Mouse (Mus musculus) stomach, embryonic 14.5 days (tissue): ENCODE results near the gene Thsd7a. TPM values are rescaled to one million over a fixed set of nuclear protein-coding genes. Genes with fewer than 3 reads are reported as not detected.

Experiments
- ATAC-seq: fragments of 200-750 bp; cut with Nextera tagmentation; 2 replicates; pipeline ENCODE4 v1.8.0; 2017; ENCODE audit warnings: low read depth, moderate TSS enrichment; ENCODE audit not compliant: insufficient number of reproducible peaks, insufficient read depth, low FRiP score
- H3K27ac ChIP-seq: fragments of 300-500 bp; sonication (generic); 2 replicates; pipeline ENCODE4 v1.5.1; 2014; ENCODE audit warnings: mild to moderate bottlenecking, low read length, moderate library complexity, mixed read lengths
- H3K27me3 ChIP-seq: fragments of 300-500 bp; sonication (generic); 2 replicates; pipeline ENCODE4 v1.6.1; 2014; ENCODE audit warnings: low read length, control low read depth, mixed read lengths; ENCODE audit not compliant: control insufficient read depth, insufficient read depth
- H3K36me3 ChIP-seq: fragments of 300-500 bp; sonication (generic); 2 replicates; pipeline ENCODE4 v1.6.1; 2014; ENCODE audit warnings: mild to moderate bottlenecking, control low read depth, low read length, moderate library complexity, mixed read lengths; ENCODE audit not compliant: control insufficient read depth, insufficient read depth
- H3K4me1 ChIP-seq: fragments of 300-500 bp; sonication (generic); 2 replicates; pipeline ENCODE4 v1.6.1; 2014; ENCODE audit warnings: low read length, control low read depth, mixed read lengths; ENCODE audit not compliant: control insufficient read depth, insufficient read depth
- H3K4me2 ChIP-seq: fragments of 300-500 bp; sonication (generic); replicated peaks from 2 replicates; pipeline ENCODE4 v1.6.1; 2014; ENCODE audit warnings: low read depth, low read length, control low read depth
- H3K4me3 ChIP-seq: fragments of 300-500 bp; sonication (generic); 2 replicates; pipeline ENCODE4 v1.5.1; 2014; ENCODE audit warnings: low read depth, low read length, control low read depth
- H3K9ac ChIP-seq: fragments of 300-500 bp; sonication (generic); replicated peaks from 2 replicates; pipeline ENCODE4 v1.6.1; 2014; ENCODE audit warnings: low read depth, mild to moderate bottlenecking, control low read depth, low read length, moderate library complexity, mixed read lengths
- H3K9me3 ChIP-seq: fragments of 300-500 bp; sonication (generic); 2 replicates; pipeline ENCODE4 v1.6.1; 2016; ENCODE audit warnings: low read depth, low read length, control low read depth; ENCODE audit not compliant: control insufficient read depth
- WGBS: fragments of 180-500 bp; shearing (Covaris S2); extraction: QIAGEN DNeasy Blood & Tissue Kit; methylation state at CpG from one replicate; pipeline ENCODE4 v1.1.7; 2014; 5-methylcytosine and 5-hydroxymethylcytosine counted together
- polyA plus RNA-seq: library from polyadenylated mRNA; unstranded; fragments of >200 nt; fragmentation: Nextera tagmentation; extraction: Ambion mirVana; gene quantifications from 2 replicates; pipeline ENCODE4 v1.2.1, GENCODE M21; 2014

Gene Thsd7a
- polyA plus RNA-seq, 1 experiment from 2014 or later, result 4.1 TPM

DNA sequence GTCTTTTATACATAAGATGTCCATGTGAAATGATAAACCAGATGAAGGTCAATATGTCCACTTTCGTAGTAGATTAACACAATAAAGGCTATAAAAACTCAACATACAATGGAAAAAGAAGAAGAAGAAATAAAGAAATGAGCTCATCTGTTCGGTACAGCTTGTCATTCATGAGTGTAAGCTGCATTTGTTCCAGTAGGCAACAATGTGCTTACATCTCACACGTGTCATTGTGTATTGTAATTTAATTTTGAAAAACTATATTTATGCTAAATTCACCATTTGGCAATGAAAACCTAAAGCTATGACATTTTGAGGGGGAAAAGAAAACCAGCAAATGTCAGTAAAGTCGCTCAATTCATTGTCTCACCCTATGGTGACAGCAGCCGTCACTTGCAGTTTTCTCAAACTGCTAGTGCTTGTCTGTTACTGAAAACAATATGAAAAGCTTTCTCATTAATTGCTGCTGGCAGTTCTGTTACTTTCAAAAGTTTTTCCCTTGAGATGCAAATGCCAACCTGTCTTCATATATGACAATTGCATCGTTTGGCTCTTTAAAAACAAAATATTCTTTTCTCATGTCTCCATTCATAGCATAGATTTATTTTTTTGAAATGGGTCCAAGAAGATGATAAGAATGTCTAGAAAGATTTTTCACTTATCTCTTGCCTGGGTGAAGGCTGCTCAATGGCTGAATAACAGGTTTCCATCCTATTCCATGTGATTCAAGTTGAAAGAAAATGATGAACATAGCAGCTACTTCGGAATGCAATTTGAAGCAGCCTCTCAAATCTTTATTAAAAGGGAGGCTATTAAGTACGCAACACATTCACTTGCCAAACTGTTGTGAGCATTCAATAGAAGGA lies 10.4 kb upstream of the Thsd7a start:
- H3K4me2 ChIP-seq, result no peak overlapping the region
- no peaks in the 10 kb centered on the region for H3K27me3 ChIP-seq
- no peaks in the 10 kb centered on the region for H3K4me1 ChIP-seq
- no peak overlapping the region for H3K9ac ChIP-seq
- no peak overlapping the region for H3K27ac ChIP-seq
- H3K9me3 ChIP-seq, result no peaks in the 10 kb centered on the region
- 88% methylated on average over 8 of the region's 8 CpGs for WGBS
- no peak overlapping the region for H3K4me3 ChIP-seq
- no peak for ATAC-seq
- no peaks in the 10 kb centered on the region for H3K36me3 ChIP-seq

DNA sequence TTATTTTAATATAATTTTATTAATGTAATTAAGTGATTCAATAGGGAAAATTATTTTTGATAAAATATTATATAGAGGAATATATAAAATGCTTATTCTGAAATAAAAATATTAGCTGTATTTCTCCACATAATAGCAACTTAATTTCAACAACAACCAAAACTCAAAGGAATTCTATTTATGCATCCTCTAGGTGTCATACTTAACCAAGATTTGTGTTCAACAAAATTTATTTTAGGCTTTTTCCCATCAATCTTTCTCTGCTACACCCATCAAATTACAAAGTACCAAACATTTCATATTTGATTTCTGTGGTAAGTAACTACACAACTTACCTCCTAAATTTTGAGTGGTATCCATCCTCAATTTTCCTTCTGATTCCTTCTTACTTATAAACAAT lies 3.1 kb upstream of the Thsd7a start:
- ATAC-seq, result no peak
- Histone ChIP-seq H3K27me3 (no peaks in the 10 kb centered on the region), H3K36me3 (no peaks in the 10 kb centered on the region), H3K4me2 (no peak overlapping the region), H3K27ac (no peak overlapping the region), H3K4me3 (no peak overlapping the region), H3K9ac (no peak overlapping the region), H3K9me3 (no peaks in the 10 kb centered on the region), H3K4me1 (no peaks in the 10 kb centered on the region)

DNA sequence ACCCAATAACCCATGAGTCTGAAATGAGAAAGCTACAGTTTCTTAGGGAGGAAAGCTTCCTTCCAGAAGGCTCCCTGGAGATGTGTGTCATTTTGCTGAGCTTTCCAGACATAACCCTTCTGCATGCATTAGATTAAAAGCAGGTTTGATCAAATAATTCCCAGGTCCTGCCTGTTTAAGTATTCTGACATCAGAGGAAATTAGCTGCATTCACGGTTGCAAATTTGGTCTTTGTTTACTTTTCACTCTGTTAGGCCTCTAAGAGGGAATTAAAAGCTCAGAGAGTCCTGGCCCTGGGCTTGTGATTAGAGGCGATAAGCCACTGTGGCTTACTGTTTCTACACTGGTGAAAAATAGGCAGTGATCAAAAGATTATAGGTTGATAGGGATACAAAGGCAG lies 1.2 kb upstream of the Thsd7a start:
- H3K4me3 ChIP-seq, result no peak overlapping the region
- no peak overlapping the region for H3K4me2 ChIP-seq
- no peak overlapping the region for H3K27ac ChIP-seq
- H3K4me1 ChIP-seq, result no peaks in the 10 kb centered on the region
- no peaks in the 10 kb centered on the region for H3K9me3 ChIP-seq
- H3K36me3 ChIP-seq, result no peaks in the 10 kb centered on the region
- H3K27me3 ChIP-seq, result no peaks in the 10 kb centered on the region
- ATAC-seq, result no peak
- WGBS, result 32% methylated on average over 2 of the region's 2 CpGs
- H3K9ac ChIP-seq, result no peak overlapping the region

DNA sequence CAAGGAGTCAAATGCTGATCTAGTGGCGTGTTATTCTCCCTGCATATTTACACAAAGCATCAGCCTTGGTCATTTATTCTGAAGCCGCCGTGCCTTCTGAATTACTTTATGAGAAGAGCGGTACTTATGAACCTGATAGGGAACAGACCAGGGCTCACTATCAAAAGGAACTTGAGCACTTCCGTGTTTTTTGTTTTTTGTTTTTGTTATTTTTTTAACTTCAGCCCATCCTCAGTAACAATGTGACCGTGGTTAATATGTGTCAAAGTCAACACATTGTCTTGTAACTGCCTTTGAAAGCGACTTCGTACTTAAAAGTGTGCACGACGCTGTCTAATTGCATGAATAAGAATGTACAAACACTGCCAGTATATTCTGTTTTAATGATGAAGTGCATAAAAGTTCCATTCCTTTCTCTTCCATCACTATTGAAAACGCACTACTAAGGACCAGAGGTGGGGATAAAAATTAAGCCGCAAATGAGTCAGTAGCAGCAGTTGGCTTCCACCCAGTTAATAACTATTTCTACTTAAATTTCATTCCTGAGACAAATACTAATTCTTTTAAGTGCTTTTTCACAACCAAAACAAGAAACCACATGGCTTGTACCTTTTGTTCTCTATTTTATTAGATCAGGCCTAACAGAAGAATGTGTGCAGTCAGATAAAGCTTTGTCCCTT lies 461 bp upstream of the Thsd7a start:
- Histone ChIP-seq H3K9me3 (no peaks in the 10 kb centered on the region), H3K36me3 (no peaks in the 10 kb centered on the region), H3K27me3 (no peaks in the 10 kb centered on the region), H3K4me1 (no peaks in the 10 kb centered on the region), H3K27ac (no peak overlapping the region), H3K9ac (0 out of 2 replicates have a peak overlapping the region, but pooled peaks have one; percentile 39), H3K4me3 (peak overlapping the region; percentile 47), H3K4me2 (peak overlapping the region; percentile 83)
- no peak for ATAC-seq
- WGBS, result 18% methylated on average over 12 of the region's 12 CpGs

DNA sequence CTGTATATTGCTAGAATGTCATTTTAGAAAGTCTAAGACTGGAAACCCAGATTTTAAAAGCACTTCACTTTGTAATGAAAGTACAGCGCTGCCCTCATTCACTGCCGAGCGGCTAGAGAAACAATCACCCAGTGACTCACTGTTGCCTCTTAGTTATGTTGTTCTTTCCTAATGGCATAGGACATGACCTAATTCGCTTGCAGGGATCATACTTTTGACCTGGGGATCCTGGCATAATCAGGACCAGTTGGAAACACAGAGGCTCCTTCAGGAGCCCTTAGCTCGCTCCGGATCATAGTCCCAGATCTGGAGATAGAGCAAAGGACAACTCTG lies 790 bp downstream of the Thsd7a start:
- H3K9me3 ChIP-seq, result no peaks in the 10 kb centered on the region
- peak overlapping the region; percentile 47 for H3K4me3 ChIP-seq
- H3K4me1 ChIP-seq, result no peaks in the 10 kb centered on the region
- ATAC-seq, result peak; percentile 23; the same call in 1 of the 2 replicates
- H3K27me3 ChIP-seq, result no peaks in the 10 kb centered on the region
- H3K27ac ChIP-seq, result peak overlapping the region; percentile 11; the same call in 1 of the 2 replicates
- 1% methylated on average over 6 of the region's 6 CpGs for WGBS
- H3K36me3 ChIP-seq, result no peaks in the 10 kb centered on the region
- H3K4me2 ChIP-seq, result peak overlapping the region; percentile 83
- peak overlapping the region; percentile 39 for H3K9ac ChIP-seq

DNA sequence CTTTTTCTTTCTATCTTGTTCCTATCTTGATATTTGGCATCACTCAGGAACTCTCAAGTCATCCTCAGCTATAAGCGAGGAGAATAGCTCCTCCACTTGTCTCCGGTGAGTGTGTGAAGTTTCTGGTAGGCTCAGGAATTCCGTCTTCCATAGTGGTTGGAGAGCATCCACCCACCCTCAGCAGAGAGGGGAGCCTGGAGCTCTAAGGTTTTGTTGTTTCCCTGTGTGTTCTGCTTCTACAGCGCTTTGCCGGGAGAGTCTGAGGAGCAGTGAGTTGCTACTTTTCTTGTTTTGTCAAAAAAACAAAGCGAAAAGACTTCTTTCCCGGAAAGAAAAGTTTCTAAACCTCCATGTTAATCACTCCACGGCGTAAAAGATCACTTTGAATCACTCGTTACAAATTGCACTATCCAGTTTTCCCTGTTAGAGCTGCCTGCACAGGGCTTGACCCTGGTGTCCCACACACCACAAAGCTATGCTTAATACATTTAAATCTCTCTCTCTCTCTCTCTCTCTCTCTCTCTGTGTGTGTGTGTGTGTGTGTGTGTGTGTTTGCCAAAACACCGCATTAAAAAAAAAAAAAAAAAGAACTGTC lies 1.3 kb downstream of the Thsd7a start:
- no peak overlapping the region for H3K27ac ChIP-seq
- peak overlapping the region; percentile 47 for H3K4me3 ChIP-seq
- no peak for ATAC-seq
- H3K9me3 ChIP-seq, result no peaks in the 10 kb centered on the region
- WGBS, result 11% methylated on average over 11 of the region's 11 CpGs
- no peak overlapping the region for H3K9ac ChIP-seq
- no peaks in the 10 kb centered on the region for H3K27me3 ChIP-seq
- peak overlapping the region; percentile 83 for H3K4me2 ChIP-seq
- H3K4me1 ChIP-seq, result no peaks in the 10 kb centered on the region
- H3K36me3 ChIP-seq, result no peaks in the 10 kb centered on the region

DNA sequence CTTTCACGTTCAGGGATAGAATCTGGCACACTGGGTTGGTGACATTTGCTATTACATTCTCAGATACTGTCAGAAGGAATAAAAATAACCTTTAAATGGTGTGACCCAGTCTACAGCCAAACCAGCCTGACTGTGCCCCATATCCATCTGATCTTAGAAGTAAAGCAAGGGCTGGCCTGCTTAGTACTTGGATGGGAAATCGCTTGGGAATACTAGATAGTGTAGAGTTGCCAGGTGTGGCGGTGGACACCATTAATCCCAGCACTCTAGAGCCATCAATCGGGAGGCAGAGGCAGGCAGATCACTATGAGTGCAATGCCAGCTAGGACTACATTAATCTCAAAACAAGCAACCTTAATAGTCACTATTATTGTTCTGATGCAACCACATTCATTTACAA lies 6.4 kb downstream of the Thsd7a start:
- no peaks in the 10 kb centered on the region for H3K27me3 ChIP-seq
- H3K4me2 ChIP-seq, result no peak overlapping the region
- H3K27ac ChIP-seq, result no peak overlapping the region
- no peaks in the 10 kb centered on the region for H3K4me1 ChIP-seq
- no peak overlapping the region for H3K9ac ChIP-seq
- H3K9me3 ChIP-seq, result no peaks in the 10 kb centered on the region
- H3K36me3 ChIP-seq, result no peaks in the 10 kb centered on the region
- 84% methylated on average over 4 of the region's 4 CpGs for WGBS
- no peak for ATAC-seq
- no peak overlapping the region for H3K4me3 ChIP-seq

DNA sequence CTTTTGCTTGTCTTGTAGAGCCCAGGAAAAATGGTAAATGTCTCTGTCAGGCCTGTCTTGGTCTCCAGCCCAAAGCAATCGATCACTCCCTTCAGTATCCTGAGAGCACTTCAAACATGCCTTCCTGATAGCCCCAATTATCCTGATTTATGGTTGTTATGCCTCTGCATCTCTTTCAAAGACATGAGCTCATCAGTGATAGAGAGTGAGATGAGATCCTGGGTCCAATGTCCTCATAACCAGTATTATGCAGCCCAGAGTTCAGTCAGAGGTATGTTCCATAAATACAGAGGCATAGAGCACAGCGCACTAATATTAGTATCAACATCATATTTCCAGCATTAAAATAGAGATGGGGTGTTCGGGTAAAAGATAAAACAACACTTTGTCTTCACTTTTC lies 15.3 kb downstream of the Thsd7a start:
- ATAC-seq, result 0 out of 2 replicates have a peak, but pooled peaks have one; percentile 23
- H3K9ac ChIP-seq, result no peak overlapping the region
- H3K27ac ChIP-seq, result no peak overlapping the region
- H3K36me3 ChIP-seq, result no peaks in the 10 kb centered on the region
- peaks cover 3% of the 10 kb centered on the region; the same call in 1 of the 2 replicates for H3K9me3 ChIP-seq
- no peaks in the 10 kb centered on the region for H3K4me1 ChIP-seq
- no peak overlapping the region for H3K4me3 ChIP-seq
- no peak overlapping the region for H3K4me2 ChIP-seq
- no peaks in the 10 kb centered on the region for H3K27me3 ChIP-seq
- 55% methylated on average over 3 of the region's 3 CpGs for WGBS
